In genomic region chr2:57587065-57587464, GRCm38 (mm10) we compare ENCODE assay signal across 32 mouse cellular contexts.
DNase-seq lines count a peak whose midpoint lies in the region; ATAC-seq and TF ChIP-seq lines count a peak whose summit lies in the region.
"Had no signal": no experiment of that assay in that cellular context is flagged by ENCODE, and none has a peak within 500 bp of the region (broad histone marks: within the 10 kb centered on the region; RNA-seq: fewer than 3 reads in every experiment).

No protein-coding gene starts in this region.

- no peak overlapping the region for H3K9ac ChIP-seq in liver, postnatal 0 days (replicated peaks)
- H3K9ac ChIP-seq in liver, embryonic 12.5 days, result no peak overlapping the region
- H3K9ac ChIP-seq in forebrain, embryonic 14.5 days (ENCODE audit: low read length), result no peak overlapping the region
- H3K9ac ChIP-seq: embryonic facial prominence, embryonic 13.5 days; forebrain, embryonic 15.5 days; heart, embryonic 13.5 days; hindbrain, embryonic 13.5 days; limb, embryonic 15.5 days; midbrain, embryonic 13.5 days had no signal

- peak; percentile 59 for ATAC-seq in liver, postnatal 0 days
- no peak for ATAC-seq in liver, embryonic 12.5 days
- peak; percentile 100 for ATAC-seq in megakaryocyte progenitor cell, adult 5-6 weeks (replicated peaks; ENCODE audit: poor library complexity)
- ATAC-seq in forebrain, embryonic 14.5 days, result no peak
- ATAC-seq: forebrain, embryonic 15.5 days; midbrain, embryonic 13.5 days had no signal

- H3K4me2 ChIP-seq in liver, postnatal 0 days (ENCODE audit: low read depth, low read length), result no peak overlapping the region
- no peak overlapping the region for H3K4me2 ChIP-seq in liver, embryonic 12.5 days
- no peak overlapping the region for H3K4me2 ChIP-seq in forebrain, embryonic 14.5 days (ENCODE audit: low read length)
- H3K4me2 ChIP-seq: embryonic facial prominence, embryonic 13.5 days; forebrain, embryonic 15.5 days; heart, embryonic 13.5 days; hindbrain, embryonic 13.5 days; limb, embryonic 15.5 days; midbrain, embryonic 13.5 days had no signal

- H3K27ac ChIP-seq in liver, postnatal 0 days (ENCODE audit: low read depth), result no peak overlapping the region
- H3K27ac ChIP-seq in liver, embryonic 12.5 days, result no peak overlapping the region
- no peak overlapping the region for H3K27ac ChIP-seq in forebrain, embryonic 14.5 days (ENCODE audit: low read depth, low read length)
- H3K27ac ChIP-seq: embryonic facial prominence, embryonic 13.5 days; forebrain, embryonic 15.5 days; heart, adult 2 months; heart, embryonic 13.5 days; hindbrain, embryonic 13.5 days; kidney, postnatal 0 days; left cerebral cortex, adult 2 months; limb, embryonic 15.5 days; midbrain, embryonic 13.5 days had no signal

- 40% methylated on average over 3 of the region's 3 CpGs for WGBS in liver, postnatal 0 days (ENCODE audit: insufficient replicate concordance)
- WGBS in liver, embryonic 12.5 days (ENCODE audit: insufficient replicate concordance), result 32% methylated on average over 3 of the region's 3 CpGs
- 93% methylated on average over 3 of the region's 3 CpGs for WGBS in forebrain, embryonic 14.5 days

- TF ChIP-seq CTCF in liver, postnatal 0 days (IDR thresholded peaks at IDR 0.05; ENCODE audit: low read depth), result no peak

- H3K4me1 ChIP-seq in liver, postnatal 0 days (ENCODE audit: insufficient read depth), result no peaks in the 10 kb centered on the region
- no peaks in the 10 kb centered on the region for H3K4me1 ChIP-seq in liver, embryonic 12.5 days
- no peaks in the 10 kb centered on the region for H3K4me1 ChIP-seq in forebrain, embryonic 14.5 days (ENCODE audit: control insufficient read depth, insufficient read depth, low read length)
- H3K4me1 ChIP-seq: embryonic facial prominence, embryonic 13.5 days; forebrain, embryonic 15.5 days; heart, embryonic 13.5 days; hindbrain, embryonic 13.5 days; limb, embryonic 15.5 days; megakaryocyte, embryonic 14.5 days; midbrain, embryonic 13.5 days had no signal

- H3K27me3 ChIP-seq in liver, postnatal 0 days (ENCODE audit: insufficient read depth, low read length), result no peaks in the 10 kb centered on the region
- no peaks in the 10 kb centered on the region for H3K27me3 ChIP-seq in liver, embryonic 12.5 days (replicated peaks)
- no peaks in the 10 kb centered on the region for H3K27me3 ChIP-seq in forebrain, embryonic 14.5 days (replicated peaks; ENCODE audit: control insufficient read depth, insufficient read depth, low read length)
- H3K27me3 ChIP-seq: embryonic facial prominence, embryonic 13.5 days; forebrain, embryonic 15.5 days; heart, embryonic 13.5 days; hindbrain, embryonic 13.5 days; limb, embryonic 15.5 days; megakaryocyte, embryonic 14.5 days; midbrain, embryonic 13.5 days had no signal

- no peak for DNase-seq in liver, postnatal 0 days
- DNase-seq in ZHBTc4 (ENCODE audit: low read depth, low spot score), result peak; percentile 10
- no peak for DNase-seq in frontal cortex, postnatal 14 days (ENCODE audit: low spot score in 2 of 2)
- DNase-seq in forebrain, embryonic 14.5 days (ENCODE audit: low spot score), result no peak
- DNase-seq in cerebellum, adult 18-20 months, result no peak
- DNase-seq: adrenal gland, postnatal 36 days; cerebellum, adult 11 months; cerebellum, postnatal 14 days; gastrocnemius, postnatal 14 days; heart, adult 2 months; heart, postnatal 14 days; kidney, adult 11 months; layer of hippocampus, adult 9-11 months; left cerebral cortex, postnatal 4 days; lung, adult 2 months; lung, postnatal 14 days; retina, postnatal 1 day; right cerebral cortex, postnatal 25 days; thymus, adult 2 months; thymus, postnatal 4 days had no signal

- no peak for TF ChIP-seq EP300 in liver, postnatal 0 days (IDR thresholded peaks at IDR 0.05; ENCODE audit: low read depth)

- H3K9me3 ChIP-seq in liver, postnatal 0 days (ENCODE audit: low read length), result no peaks in the 10 kb centered on the region
- no peaks in the 10 kb centered on the region for H3K9me3 ChIP-seq in liver, embryonic 12.5 days (replicated peaks)
- 0 out of 2 replicates have a peak, but pooled peaks cover 3% of the 10 kb centered on the region for H3K9me3 ChIP-seq in forebrain, embryonic 14.5 days (replicated peaks; ENCODE audit: control insufficient read depth, low read length)
- H3K9me3 ChIP-seq: embryonic facial prominence, embryonic 13.5 days; forebrain, embryonic 15.5 days; hindbrain, embryonic 13.5 days; limb, embryonic 15.5 days; megakaryocyte, embryonic 14.5 days; midbrain, embryonic 13.5 days had no signal

- H3K36me3 ChIP-seq in liver, postnatal 0 days (replicated peaks; ENCODE audit: insufficient read depth, low read length), result no peaks in the 10 kb centered on the region
- no peaks in the 10 kb centered on the region for H3K36me3 ChIP-seq in liver, embryonic 12.5 days
- no peaks in the 10 kb centered on the region for H3K36me3 ChIP-seq in forebrain, embryonic 14.5 days (ENCODE audit: control insufficient read depth, insufficient read depth, low read length)
- H3K36me3 ChIP-seq: embryonic facial prominence, embryonic 13.5 days; forebrain, embryonic 15.5 days; heart, embryonic 13.5 days; hindbrain, embryonic 13.5 days; limb, embryonic 15.5 days; midbrain, embryonic 13.5 days had no signal

- H3K4me3 ChIP-seq in liver, postnatal 0 days (ENCODE audit: low read depth, low read length), result no peak overlapping the region
- no peak overlapping the region for H3K4me3 ChIP-seq in liver, embryonic 12.5 days
- H3K4me3 ChIP-seq in forebrain, embryonic 14.5 days (ENCODE audit: low read depth, low read length), result no peak overlapping the region
- H3K4me3 ChIP-seq: embryonic facial prominence, embryonic 13.5 days; erythroblast, embryonic 14.5 days; forebrain, embryonic 15.5 days; heart, adult 2 months; heart, embryonic 13.5 days; hindbrain, embryonic 13.5 days; left cerebral cortex, adult 2 months; limb, embryonic 15.5 days; megakaryocyte, embryonic 14.5 days; midbrain, embryonic 13.5 days had no signal

Comparison
In these comparisons a context has a peak if more than half of its experiments do, and no peak if none do; other contexts are left out.
1. ATAC-seq: peak in liver, postnatal 0 days (single experiment) and megakaryocyte progenitor cell, adult 5-6 weeks (single experiment); none in liver, embryonic 12.5 days (single experiment) and forebrain, embryonic 14.5 days (single experiment).